Mouse (Mus musculus) kidney, embryonic 16.5 days (tissue): ENCODE results near the gene Ldb2. TPM values are rescaled to one million over a fixed set of nuclear protein-coding genes. Genes with fewer than 3 reads are reported as not detected.
A peak's percentile ranks its signal among the peaks of the same experiment; 100 is the strongest.

Source experiments
- ATAC-seq: fragments of 200-750 bp; cut with Nextera tagmentation; 2 replicates; pipeline ENCODE4 v1.8.0; 2017; ENCODE audit warnings: moderate TSS enrichment; ENCODE audit not compliant: low FRiP score, low TSS enrichment
- H3K27ac ChIP-seq: fragments of 300-500 bp; sonication (generic); 2 replicates; pipeline ENCODE4 v1.5.1; 2014; ENCODE audit warnings: low read length
- H3K27me3 ChIP-seq: fragments of 300-500 bp; sonication (generic); 2 replicates; pipeline ENCODE4 v1.6.1; 2014; ENCODE audit warnings: low read length, control low read depth, mixed read lengths; ENCODE audit not compliant: insufficient read depth
- H3K36me3 ChIP-seq: fragments of 300-500 bp; sonication (generic); 2 replicates; pipeline ENCODE4 v1.6.1; 2014; ENCODE audit warnings: low read length, control low read depth, mixed read lengths; ENCODE audit not compliant: insufficient read depth
- H3K4me1 ChIP-seq: fragments of 300-500 bp; sonication (generic); 2 replicates; pipeline ENCODE4 v1.6.1; 2014; ENCODE audit warnings: low read length, control low read depth, mixed read lengths; ENCODE audit not compliant: insufficient read depth
- H3K4me2 ChIP-seq: fragments of 300-500 bp; sonication (generic); replicated peaks from 2 replicates; pipeline ENCODE4 v1.6.1; 2014; ENCODE audit warnings: low read depth, low read length
- H3K4me3 ChIP-seq: fragments of 300-500 bp; sonication (generic); 2 replicates; pipeline ENCODE4 v1.5.1; 2014; ENCODE audit warnings: mild to moderate bottlenecking, low read length
- H3K9ac ChIP-seq: fragments of 300-500 bp; sonication (generic); replicated peaks from 2 replicates; pipeline ENCODE4 v1.6.1; 2014; ENCODE audit warnings: low read length
- H3K9me3 ChIP-seq: fragments of 300-500 bp; sonication (generic); 2 replicates; pipeline ENCODE4 v1.6.1; 2016; ENCODE audit warnings: low read length, control low read depth
- WGBS: fragments of 180-500 bp; shearing (Covaris S2); extraction: QIAGEN DNeasy Blood & Tissue Kit; methylation state at CpG from one replicate; pipeline ENCODE4 v1.1.7; 2014; 5-methylcytosine and 5-hydroxymethylcytosine counted together
- polyA plus RNA-seq: library from polyadenylated mRNA; unstranded; fragments of >200 nt; fragmentation: Nextera tagmentation; extraction: Ambion mirVana; gene quantifications from 2 replicates; pipeline ENCODE4 v1.2.1, GENCODE M21; 2015

Ldb2 gene
- polyA plus RNA-seq, 1 experiment from 2014 or later: 115 TPM

DNA sequence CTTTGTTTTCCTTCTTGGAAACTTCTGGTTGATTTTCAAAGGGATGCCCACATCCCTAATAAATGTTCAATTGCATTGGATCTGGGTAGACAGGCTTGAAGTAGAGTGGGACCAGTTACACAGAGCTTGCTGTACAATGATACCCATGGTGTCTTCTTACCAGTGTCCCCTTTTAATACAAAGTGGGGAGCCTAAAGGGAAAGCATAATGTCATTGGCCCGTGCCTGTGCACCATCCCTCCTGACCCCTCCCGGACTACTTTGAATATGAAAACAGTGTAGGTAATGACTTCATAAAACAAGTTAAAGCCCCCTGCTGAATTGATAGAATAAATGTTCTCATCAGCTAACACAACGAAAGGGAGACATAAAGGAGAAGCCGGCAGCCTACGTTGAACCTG lies 172.0 kb downstream of the Ldb2 start:
- WGBS: 74% methylated on average over 5 of the region's 5 CpGs
- Histone ChIP-seq H3K36me3 (no peaks in the 10 kb centered on the region), H3K27me3 (no peaks in the 10 kb centered on the region), H3K4me1 (peaks cover 4% of the 10 kb centered on the region), H3K4me2 (no peak overlapping the region), H3K9me3 (no peaks in the 10 kb centered on the region), H3K9ac (no peak overlapping the region), H3K27ac (no peak overlapping the region), H3K4me3 (no peak overlapping the region)
- no peak for ATAC-seq

DNA sequence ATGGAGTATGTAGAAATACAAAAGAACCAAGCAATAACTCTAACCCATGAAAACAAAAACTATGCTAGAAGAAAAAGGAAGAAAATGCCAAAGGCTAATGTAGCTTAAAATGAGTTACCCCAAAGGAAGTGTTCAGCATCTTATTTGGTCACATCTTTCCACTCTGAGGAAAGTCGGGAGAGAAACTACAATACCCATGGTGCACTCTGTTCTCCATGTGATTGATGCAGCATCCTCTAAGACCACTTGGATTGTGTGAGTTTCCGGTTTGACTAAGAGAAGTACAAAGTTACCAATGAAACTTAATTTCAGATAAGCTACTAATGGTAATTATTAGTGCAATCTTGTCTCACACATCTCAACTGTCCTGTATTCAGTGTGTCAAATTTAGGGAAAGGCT lies 172.6 kb downstream of the Ldb2 start:
- Histone ChIP-seq H3K27me3 (no peaks in the 10 kb centered on the region), H3K4me1 (peaks cover 4% of the 10 kb centered on the region), H3K9ac (no peak overlapping the region), H3K27ac (no peak overlapping the region), H3K36me3 (no peaks in the 10 kb centered on the region), H3K9me3 (no peaks in the 10 kb centered on the region), H3K4me3 (no peak overlapping the region), H3K4me2 (no peak overlapping the region)
- no peak for ATAC-seq
- WGBS: 88% methylated on average over 2 of the region's 2 CpGs

DNA sequence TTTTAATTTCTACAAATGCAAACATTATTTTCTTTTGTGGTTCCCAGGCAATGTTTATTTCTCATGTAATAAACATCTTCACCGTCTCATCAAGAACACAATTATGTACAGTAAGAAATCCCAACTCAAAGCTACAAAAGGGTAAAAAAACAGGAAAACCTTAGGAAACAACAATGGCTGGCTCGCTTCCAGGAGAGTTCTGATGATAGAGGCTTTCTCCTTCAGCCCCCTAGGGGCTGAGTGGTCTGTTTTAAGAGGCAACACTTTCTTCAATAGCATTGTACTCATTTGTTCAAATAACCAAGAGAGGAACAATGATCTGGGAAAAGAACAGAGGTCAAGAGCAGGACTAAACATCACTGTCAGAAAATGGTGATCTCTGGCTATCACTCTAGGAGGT lies 173.4 kb downstream of the Ldb2 start:
- Histone ChIP-seq H3K4me3 (no peak overlapping the region), H3K27me3 (no peaks in the 10 kb centered on the region), H3K4me2 (no peak overlapping the region), H3K4me1 (peaks cover 4% of the 10 kb centered on the region), H3K36me3 (no peaks in the 10 kb centered on the region), H3K9me3 (no peaks in the 10 kb centered on the region), H3K9ac (no peak overlapping the region), H3K27ac (peak overlapping the region; percentile 56; the same call in 1 of the 2 replicates)
- ATAC-seq: no peak
- WGBS: 63% methylated on average over 2 of the region's 2 CpGs

DNA sequence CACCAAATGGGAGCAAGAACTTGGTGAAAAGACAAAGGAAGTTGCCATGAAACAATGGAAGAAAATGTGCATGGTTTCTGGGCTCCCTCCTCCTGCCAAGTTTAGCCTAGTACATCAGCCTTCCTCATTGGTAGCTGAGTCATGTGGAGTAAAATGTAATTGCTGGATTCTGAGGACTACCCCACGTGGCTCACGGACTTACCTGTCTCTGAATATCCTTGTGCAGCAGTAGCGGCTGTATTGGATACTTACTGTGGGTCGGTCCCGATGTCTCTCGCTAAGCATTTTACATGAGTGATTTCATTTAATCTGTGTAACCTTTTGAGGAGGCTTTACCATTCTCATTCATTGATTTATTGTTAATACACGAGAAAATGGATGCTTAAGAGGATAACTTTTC lies 183.8 kb downstream of the Ldb2 start:
- ATAC-seq: no peak
- WGBS: 89% methylated on average over 7 of the region's 7 CpGs
- Histone ChIP-seq H3K4me1 (no peaks in the 10 kb centered on the region), H3K27ac (no peak overlapping the region), H3K27me3 (no peaks in the 10 kb centered on the region), H3K4me3 (no peak overlapping the region), H3K9ac (no peak overlapping the region), H3K4me2 (no peak overlapping the region), H3K36me3 (0 out of 2 replicates have a peak, but pooled peaks cover 2% of the 10 kb centered on the region), H3K9me3 (0 out of 2 replicates have a peak, but pooled peaks cover 2% of the 10 kb centered on the region)

DNA sequence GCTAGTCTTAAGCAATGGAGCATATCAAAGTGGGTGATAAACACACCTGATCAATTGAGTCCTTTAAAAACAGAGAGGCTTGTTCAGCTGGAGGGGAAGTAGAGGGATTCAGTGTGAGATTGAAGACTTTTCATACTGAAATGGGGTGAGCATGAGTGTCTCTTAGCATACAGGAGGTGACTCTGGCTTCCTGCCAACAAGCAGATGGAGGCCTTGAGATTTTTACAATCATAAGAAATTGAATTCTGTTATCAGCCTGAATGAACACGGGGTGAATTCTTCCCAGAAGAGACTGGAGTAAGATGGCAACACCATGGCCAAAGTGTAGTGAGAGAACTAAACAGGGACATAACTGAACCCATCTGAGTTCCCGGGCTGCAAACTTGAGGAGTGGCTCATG lies 190.6 kb downstream of the Ldb2 start:
- no peaks in the 10 kb centered on the region for H3K27me3 ChIP-seq
- H3K4me2 ChIP-seq: no peak overlapping the region
- no peak overlapping the region for H3K4me3 ChIP-seq
- H3K27ac ChIP-seq: no peak overlapping the region
- H3K4me1 ChIP-seq: no peaks in the 10 kb centered on the region
- no peak for ATAC-seq
- H3K9ac ChIP-seq: no peak overlapping the region
- 65% methylated on average over 2 of the region's 2 CpGs for WGBS
- H3K9me3 ChIP-seq: no peaks in the 10 kb centered on the region
- H3K36me3 ChIP-seq: no peaks in the 10 kb centered on the region

DNA sequence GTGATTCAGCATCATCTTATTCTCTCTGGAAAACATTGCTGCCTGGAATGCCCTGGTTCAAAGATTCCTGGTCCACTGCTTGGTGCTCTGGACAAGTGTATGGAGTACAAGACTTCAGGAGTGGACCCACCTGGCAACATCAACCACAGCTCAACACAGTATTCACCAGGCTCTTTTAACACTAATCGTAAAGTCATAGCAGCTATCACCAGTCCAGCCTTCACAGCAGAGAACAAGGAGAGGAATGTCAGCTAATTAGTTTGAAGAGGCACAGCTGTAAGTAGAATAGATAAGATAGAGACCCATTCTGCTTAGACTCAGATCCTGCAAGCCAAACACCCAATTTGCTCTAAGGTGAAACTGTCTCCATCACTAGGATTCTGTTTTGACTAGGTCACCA lies 198.1 kb downstream of the Ldb2 start:
- Histone ChIP-seq H3K36me3 (no peaks in the 10 kb centered on the region), H3K27ac (peak overlapping the region; percentile 71), H3K4me1 (0 out of 2 replicates have a peak, but pooled peaks cover 5% of the 10 kb centered on the region), H3K27me3 (no peaks in the 10 kb centered on the region), H3K9me3 (no peaks in the 10 kb centered on the region), H3K4me2 (no peak overlapping the region), H3K4me3 (no peak overlapping the region), H3K9ac (no peak overlapping the region)
- 45% methylated on average over 1 of the region's 1 CpGs for WGBS
- ATAC-seq: no peak

DNA sequence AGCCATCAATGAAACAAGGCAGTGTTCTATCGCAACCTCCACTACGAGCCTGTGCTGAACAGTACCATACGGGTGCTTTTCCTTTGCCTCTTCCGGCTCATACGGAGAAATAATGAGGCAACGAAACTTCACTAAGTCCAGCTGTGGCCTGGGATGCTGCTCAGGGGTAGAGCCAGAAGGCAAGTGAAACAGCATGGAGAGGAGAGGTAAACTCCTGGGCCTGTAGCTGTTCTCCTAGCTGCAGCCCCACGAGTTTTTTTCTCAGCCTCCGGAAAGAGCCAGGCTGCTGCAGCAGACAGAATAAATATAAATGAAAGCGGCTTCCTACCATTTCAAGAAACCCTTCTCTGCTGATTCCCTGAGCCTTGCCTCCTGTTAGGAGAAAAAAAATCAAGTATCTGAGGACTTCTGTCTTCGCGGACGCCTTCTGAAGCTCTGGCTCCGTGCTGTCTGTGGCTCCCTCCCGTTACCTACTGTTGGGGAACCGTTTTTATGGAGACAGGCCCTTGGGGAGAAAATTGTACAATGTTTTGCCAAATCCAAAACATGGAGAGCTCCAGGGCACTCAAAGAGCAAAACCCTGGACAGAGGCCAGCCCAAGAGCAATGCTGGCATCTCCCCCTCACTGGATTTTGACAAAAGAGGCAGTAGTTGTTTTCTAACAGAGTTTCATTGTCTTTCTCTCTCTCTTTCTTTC lies 205.8 kb downstream of the Ldb2 start:
- Histone ChIP-seq H3K27ac (peak overlapping the region; percentile 76), H3K9ac (no peak overlapping the region; the same call in 1 of the 2 replicates), H3K4me3 (no peak overlapping the region), H3K36me3 (no peaks in the 10 kb centered on the region), H3K9me3 (no peaks in the 10 kb centered on the region), H3K4me2 (no peak overlapping the region), H3K4me1 (peaks cover 13% of the 10 kb centered on the region; the same call in 1 of the 2 replicates), H3K27me3 (no peaks in the 10 kb centered on the region)
- 65% methylated on average over 15 of the region's 15 CpGs for WGBS
- ATAC-seq: no peak

DNA sequence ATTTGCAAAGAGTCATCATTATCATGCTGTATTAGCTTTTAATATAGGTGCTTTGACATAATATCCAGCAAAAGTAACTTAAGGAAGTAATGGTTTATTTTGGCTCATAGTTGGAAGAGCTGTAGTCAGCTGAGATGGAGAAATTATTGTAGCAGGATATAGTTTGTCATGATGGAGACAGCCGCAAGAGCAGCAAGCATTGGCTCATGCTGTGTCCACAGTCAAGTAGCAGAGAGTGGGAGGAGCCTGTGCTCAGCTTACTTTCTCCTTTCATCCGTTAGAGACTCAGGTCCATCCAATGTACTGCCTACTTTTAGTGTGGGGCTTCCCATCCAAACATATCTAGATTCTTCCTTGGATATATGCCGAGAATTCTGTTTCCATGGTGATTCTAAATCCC lies 208.7 kb downstream of the Ldb2 start:
- ATAC-seq: no peak
- no peak overlapping the region for H3K4me3 ChIP-seq
- no peak overlapping the region for H3K9ac ChIP-seq
- no peaks in the 10 kb centered on the region for H3K36me3 ChIP-seq
- no peaks in the 10 kb centered on the region for H3K27me3 ChIP-seq
- H3K4me2 ChIP-seq: no peak overlapping the region
- WGBS: 62% methylated on average over 3 of the region's 3 CpGs
- no peaks in the 10 kb centered on the region for H3K9me3 ChIP-seq
- H3K4me1 ChIP-seq: peaks cover 21% of the 10 kb centered on the region
- no peak overlapping the region; the same call in 1 of the 2 replicates for H3K27ac ChIP-seq

DNA sequence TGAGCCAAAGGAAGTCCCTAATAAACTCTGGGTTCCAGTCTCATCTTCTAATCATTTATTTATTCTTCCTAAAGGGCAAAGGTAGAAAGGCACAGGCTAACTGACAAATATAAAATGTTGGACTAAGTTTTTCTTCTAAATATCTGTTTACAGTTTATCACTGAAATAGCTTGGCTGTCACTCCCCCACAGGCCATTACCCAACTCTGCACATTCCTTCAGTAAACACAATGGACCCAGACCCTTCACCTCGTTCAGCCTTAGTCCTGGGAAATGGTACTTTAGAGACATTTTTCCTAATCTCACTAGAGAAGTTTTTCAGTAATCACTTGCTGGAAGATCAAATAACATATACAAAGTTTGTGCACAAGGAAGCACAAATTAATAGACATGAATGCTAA lies 210.2 kb downstream of the Ldb2 start:
- 22% methylated on average over 1 of the region's 1 CpGs for WGBS
- H3K27ac ChIP-seq: peak overlapping the region; percentile 64; the same call in 1 of the 2 replicates
- H3K4me2 ChIP-seq: no peak overlapping the region
- H3K9me3 ChIP-seq: no peaks in the 10 kb centered on the region
- H3K27me3 ChIP-seq: no peaks in the 10 kb centered on the region
- H3K36me3 ChIP-seq: no peaks in the 10 kb centered on the region
- no peak for ATAC-seq
- no peak overlapping the region for H3K9ac ChIP-seq
- H3K4me1 ChIP-seq: peaks cover 20% of the 10 kb centered on the region
- no peak overlapping the region for H3K4me3 ChIP-seq

DNA sequence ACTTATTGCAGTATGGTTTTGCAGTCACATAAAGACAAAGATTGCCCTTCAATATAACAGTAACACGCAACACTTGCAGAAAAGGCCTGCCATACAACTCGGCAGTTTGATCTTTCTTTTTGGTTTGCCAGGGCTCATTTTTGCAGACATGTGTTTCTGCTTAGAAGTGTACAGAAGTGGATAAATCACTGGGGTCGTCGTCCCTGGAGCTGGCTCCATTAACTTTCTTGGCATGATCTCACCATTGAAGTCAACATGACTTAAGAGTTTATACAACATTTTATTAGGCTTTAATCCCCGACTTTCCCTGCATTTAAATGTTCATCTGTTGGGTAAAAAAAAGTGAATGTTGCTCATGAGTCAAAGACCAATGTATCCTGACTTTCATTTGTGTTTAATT lies 212.9 kb downstream of the Ldb2 start:
- 38% methylated on average over 5 of the region's 5 CpGs for WGBS
- H3K9ac ChIP-seq: no peak overlapping the region
- ATAC-seq: no peak
- H3K27me3 ChIP-seq: no peaks in the 10 kb centered on the region
- H3K4me1 ChIP-seq: peaks cover 12% of the 10 kb centered on the region
- no peaks in the 10 kb centered on the region for H3K36me3 ChIP-seq
- no peaks in the 10 kb centered on the region for H3K9me3 ChIP-seq
- H3K4me2 ChIP-seq: no peak overlapping the region
- peak overlapping the region; percentile 65 for H3K27ac ChIP-seq
- no peak overlapping the region for H3K4me3 ChIP-seq
